Mouse (Mus musculus) cerebellum, adult 2 months (tissue): Measurements from ENCODE around the gene Meis1. TPM values are rescaled to one million over a fixed set of nuclear protein-coding genes. Genes with fewer than 3 reads are reported as not detected.
A peak's percentile ranks its signal among the peaks of the same experiment; 100 is the strongest.

Source experiments
- DNase-seq, 2 experiments: peaks; one replicate each; pipeline ENCODE4 v3.0.0; 2021
- H3K27ac ChIP-seq: fragments of 200-500 bp; 2 replicates; pipeline ENCODE4 v1.5.1; 2012; ENCODE audit warnings: low read length, control low read depth, inconsistent platforms; ENCODE audit not compliant: insufficient read depth
- H3K27me3 ChIP-seq: fragments of 200-500 bp; 2 replicates; pipeline ENCODE4 v1.6.1; 2012; ENCODE audit warnings: inconsistent platforms, mild to moderate bottlenecking, low read length, moderate library complexity; ENCODE audit not compliant: control insufficient read depth, insufficient read depth
- H3K4me1 ChIP-seq: fragments of 200-500 bp; 2 replicates; pipeline ENCODE4 v1.6.1; 2011; ENCODE audit warnings: low read length; ENCODE audit not compliant: control insufficient read depth, insufficient read depth
- H3K4me3 ChIP-seq: fragments of 200-500 bp; replicated peaks from 2 replicates; pipeline ENCODE3; 2011; ENCODE audit warnings: mild to moderate bottlenecking, low read depth, low read length, control low read depth; ENCODE audit not compliant: insufficient read depth
- CTCF ChIP-seq: fragments of 200-500 bp; IDR thresholded peaks from 2 replicates; pipeline ENCODE4 v1.5.1; 2011; ENCODE audit warnings: low read depth, mild to moderate bottlenecking, control low read depth, low read length, moderate library complexity, borderline replicate concordance; ENCODE audit not compliant: insufficient read depth
- POLR2A ChIP-seq: fragments of 200-500 bp; IDR thresholded peaks from 2 replicates; pipeline ENCODE4 v1.6.1; 2011; ENCODE audit warnings: low read length, control low read depth, borderline replicate concordance; ENCODE audit not compliant: insufficient read depth
- WGBS: fragments of 180-500 bp; shearing (Covaris S2); methylation state at CpG from one replicate; pipeline ENCODE4 v1.1.7; 2018; 5-methylcytosine and 5-hydroxymethylcytosine counted together
- polyA plus RNA-seq: library from polyadenylated mRNA; depleted of rRNA; stranded (reverse); fragments of >200 nt; gene quantifications from 2 replicates; pipeline ENCODE4 v1.2.3, GENCODE M21; 2012; rRNA removed

Gene Meis1
- polyA plus RNA-seq = 45.9 and 46.3 TPM in 2 replicates

- Histone ChIP-seq H3K27me3 (no peaks in the 10 kb centered on the region), H3K4me1 (no peaks in the 10 kb centered on the region), H3K27ac (peak within 1 kb of the TSS; percentile 84), H3K4me3 (peak within 1 kb of the TSS; percentile 74)
- DNase-seq = peak; percentile 94 to 97
- WGBS = under 1% methylated on average over 29 of the region's 29 CpGs
- TF ChIP-seq POLR2A = peak; percentile 99
- TF ChIP-seq CTCF = no peak
These were observed at the start of gene Meis1 for GRCm38 (mm10) chr11:19018489-19019203. Gene Meis1 (minus strand): TSS chr11:19018985.

GRCm38 (mm10) chr11:19067334-19067733 is 48.5 kb upstream of the Meis1 start:
- Histone ChIP-seq H3K27ac (no peak overlapping the region), H3K27me3 (no peaks in the 10 kb centered on the region), H3K4me1 (no peaks in the 10 kb centered on the region), H3K4me3 (no peak overlapping the region)
- TF ChIP-seq CTCF (no peak), POLR2A (no peak)
- WGBS = 88% methylated on average over 5 of the region's 5 CpGs
- no peak for DNase-seq

GRCm38 (mm10) chr11:19049276-19049675 is 30.5 kb upstream of the Meis1 start:
- H3K27me3 ChIP-seq = no peaks in the 10 kb centered on the region
- no peak for TF ChIP-seq CTCF
- TF ChIP-seq POLR2A = no peak
- no peaks in the 10 kb centered on the region for H3K4me1 ChIP-seq
- 55% methylated on average over 7 of the region's 7 CpGs for WGBS
- no peak for DNase-seq
- H3K27ac ChIP-seq = no peak overlapping the region
- H3K4me3 ChIP-seq = no peak overlapping the region

- H3K27ac ChIP-seq = no peak overlapping the region
- no peaks in the 10 kb centered on the region for H3K4me1 ChIP-seq
- no peak for TF ChIP-seq POLR2A
- no peak for TF ChIP-seq CTCF
- H3K27me3 ChIP-seq = no peaks in the 10 kb centered on the region
- H3K4me3 ChIP-seq = no peak overlapping the region
- DNase-seq = no peak
- 92% methylated on average over 10 of the region's 10 CpGs for WGBS
These were observed 17.9 kb upstream of the Meis1 start for GRCm38 (mm10) chr11:19036595-19037166.

GRCm38 (mm10) chr11:19026581-19027561 is 8.1 kb upstream of the Meis1 start:
- 0 out of 2 replicates have a peak overlapping the region, but pooled peaks have one; percentile 9 for H3K27ac ChIP-seq
- no peaks in the 10 kb centered on the region for H3K27me3 ChIP-seq

GRCm38 (mm10) chr11:19025976-19026520 is 7.3 kb upstream of the Meis1 start:
- 27% methylated on average over 11 of the region's 11 CpGs for WGBS
- Histone ChIP-seq H3K27me3 (no peaks in the 10 kb centered on the region), H3K4me3 (peak overlapping the region; percentile 70), H3K27ac (no peak overlapping the region), H3K4me1 (no peaks in the 10 kb centered on the region)
- TF ChIP-seq POLR2A (no peak), CTCF (no peak)
- DNase-seq = no peak

More at GRCm38 (mm10) chr11:19026581-19027561, 8.1 kb upstream of the Meis1 start:
- Histone ChIP-seq H3K4me3 (peak overlapping the region; percentile 70), H3K4me1 (no peaks in the 10 kb centered on the region)
- under 1% methylated on average over 58 of the region's 58 CpGs for WGBS
- peak; percentile 70 to 74 for DNase-seq
- TF ChIP-seq POLR2A (peak; percentile 39; the same call in 1 of the 2 replicates), CTCF (no peak)

GRCm38 (mm10) chr11:19024496-19025265 is 5.9 kb upstream of the Meis1 start:
- TF ChIP-seq POLR2A = no peak
- peak; percentile 25; the same call in 1 of the 2 replicates for TF ChIP-seq CTCF
- no peak overlapping the region for H3K27ac ChIP-seq
- 42% methylated on average over 8 of the region's 8 CpGs for WGBS
- no peak overlapping the region for H3K4me3 ChIP-seq
- no peaks in the 10 kb centered on the region for H3K27me3 ChIP-seq
- peak in 1 of 2 experiments; percentile 82 for DNase-seq
- H3K4me1 ChIP-seq = no peaks in the 10 kb centered on the region
